Mouse (Mus musculus) cerebellum, postnatal 25 days (tissue): ENCODE measurements around the gene Ghitm.
"Not testable (repeated sequence)": the region's sequence is repeated elsewhere in the genome, so short reads cannot be mapped to it uniquely, and the experiment has no call there.

Experiments used
- DNase-seq, 2 experiments: peaks; one replicate each; pipeline ENCODE4 v3.0.0; 2021; ENCODE audit warnings: mixed read lengths in 2 of 2

The Ghitm gene

DNA sequence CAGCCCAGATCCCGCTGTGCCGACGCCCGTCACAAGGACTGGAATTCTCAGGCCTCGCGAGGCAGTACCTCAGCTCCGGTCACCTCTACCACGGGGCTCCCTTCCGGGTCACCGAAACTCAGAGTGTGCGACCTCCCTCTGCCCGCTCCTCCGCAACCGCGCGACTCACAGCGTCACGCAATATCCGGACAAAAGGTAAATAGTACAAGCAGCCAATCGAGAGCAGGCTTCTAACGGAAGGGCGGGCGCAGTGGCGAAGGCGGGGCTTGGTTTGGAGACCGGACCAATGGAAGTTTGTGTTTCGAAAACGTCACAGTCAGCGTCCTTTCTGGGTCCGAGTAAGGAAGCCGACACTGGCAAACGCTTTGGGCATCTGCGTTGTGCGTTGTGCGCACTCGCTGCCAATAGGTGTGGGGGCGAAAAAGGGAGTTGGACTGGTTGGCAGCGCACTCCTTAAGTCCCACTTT is at the start of gene Ghitm:
Ghitm (minus strand) TSS at position 146 of the 467 bp plus-strand sequence.
- DNase-seq, result peak; percentile 97

DNA sequence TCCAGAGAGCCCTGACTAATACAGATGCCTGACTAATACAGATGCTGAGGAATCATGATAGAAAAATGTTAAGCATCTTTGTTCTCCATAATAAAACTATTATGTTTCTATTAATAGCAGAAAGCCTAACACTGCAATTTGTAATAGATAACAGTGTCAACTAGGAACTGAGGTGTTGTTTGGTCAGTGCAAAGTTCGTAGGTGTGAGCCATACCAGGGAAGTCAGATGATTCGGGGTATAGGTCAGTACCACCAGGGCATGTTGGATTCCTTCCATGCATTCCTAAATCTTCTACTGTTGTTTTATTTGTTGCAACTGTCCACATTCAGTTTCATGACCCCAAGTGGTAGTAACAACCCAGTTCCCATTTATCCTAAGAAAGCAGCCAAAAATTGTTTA is 49.8 kb upstream of the Ghitm start:
- DNase-seq, result no peak

DNA sequence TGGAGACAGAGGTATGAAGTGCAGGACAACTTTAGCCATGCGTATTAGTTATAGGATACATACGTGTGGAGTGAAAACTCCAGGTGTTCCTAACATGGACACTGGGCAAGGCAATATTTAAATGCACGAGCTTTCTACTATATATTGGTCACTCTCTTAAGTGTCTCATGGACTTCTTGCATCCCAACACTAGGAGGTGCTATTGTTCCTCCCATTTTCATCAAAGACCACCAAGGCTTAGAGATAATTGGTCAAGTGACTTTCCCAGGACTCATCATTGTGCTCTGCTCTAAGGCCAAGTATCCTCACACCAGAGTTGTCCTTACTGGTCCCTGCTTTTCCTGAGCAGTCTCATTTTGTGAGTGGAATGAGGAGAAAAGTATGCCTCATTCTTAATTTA is 39.4 kb upstream of the Ghitm start:
- no peak for DNase-seq

GRCm38 (mm10) chr14:37165266-37165926 is 30.3 kb upstream of the Ghitm start:
- peak in 1 of 2 experiments; percentile 18 for DNase-seq

DNA sequence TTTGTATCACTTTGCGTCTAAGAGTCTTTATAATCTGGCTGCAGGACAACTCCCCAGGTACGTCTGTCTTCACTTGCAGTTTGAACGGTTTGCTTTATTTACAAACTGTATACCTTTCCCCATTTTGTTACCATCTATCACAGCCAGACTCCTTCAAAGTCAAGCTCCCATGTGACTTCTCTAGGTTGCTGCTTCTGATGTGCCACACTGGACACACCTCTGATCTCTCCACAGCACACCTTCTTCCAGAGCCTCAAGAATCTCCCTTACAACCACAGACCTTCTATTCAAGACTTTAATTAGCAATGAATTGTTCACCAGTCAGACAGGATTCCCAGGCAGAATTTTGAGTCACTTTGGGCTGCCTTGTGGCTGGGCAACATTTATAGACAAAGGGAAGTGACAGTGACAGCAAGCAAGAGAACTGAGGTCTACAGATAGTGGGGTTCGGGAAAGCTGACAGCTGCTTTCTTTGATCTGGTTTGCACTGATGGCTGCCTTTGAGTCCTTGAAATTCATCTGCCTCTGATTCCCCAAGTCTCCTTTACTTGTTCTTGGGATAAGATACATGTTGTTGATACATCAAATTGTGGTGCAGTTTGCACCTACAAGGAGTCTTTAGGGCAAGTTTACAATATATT is 29.4 kb upstream of the Ghitm start:
- DNase-seq, result no peak

DNA sequence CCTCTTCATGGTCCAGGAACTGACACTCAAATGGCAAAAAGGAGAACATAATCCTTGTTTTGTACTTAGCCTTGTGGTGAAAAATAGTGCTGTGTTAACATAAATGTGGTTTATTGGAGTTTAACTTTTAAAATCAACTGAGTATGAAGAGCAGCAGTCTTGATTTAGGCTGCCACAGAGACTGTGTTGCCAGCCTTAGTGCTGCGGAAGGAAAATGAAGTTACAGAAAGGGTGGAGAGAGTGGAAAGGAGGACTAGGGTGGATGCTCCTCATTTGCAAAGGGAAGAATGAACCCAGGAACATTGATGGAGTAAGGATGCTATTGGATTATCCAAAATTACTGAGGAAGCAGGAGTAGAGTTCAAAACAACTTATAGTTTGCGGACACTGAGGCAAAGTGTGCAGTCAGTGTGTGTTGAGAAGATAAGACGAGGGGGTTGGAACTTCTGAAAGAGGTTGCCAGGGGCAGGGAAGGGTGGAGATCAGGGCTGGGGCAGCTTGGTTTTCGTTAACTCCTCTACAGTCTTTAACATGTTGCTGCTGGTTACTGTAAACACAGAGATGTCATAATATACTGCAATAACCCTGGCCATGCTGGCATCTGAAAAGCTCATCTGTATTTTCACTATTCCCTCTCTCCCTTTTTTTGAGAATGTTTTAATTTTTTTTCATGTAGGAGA is 28.3 kb upstream of the Ghitm start:
- no peak for DNase-seq

- no peak for DNase-seq
Observed at GRCm38 (mm10) chr14:37154391-37154790, 19.3 kb upstream of the Ghitm start.

GRCm38 (mm10) chr14:37139051-37139710 is 4.1 kb upstream of the Ghitm start:
- DNase-seq, result no peak

DNA sequence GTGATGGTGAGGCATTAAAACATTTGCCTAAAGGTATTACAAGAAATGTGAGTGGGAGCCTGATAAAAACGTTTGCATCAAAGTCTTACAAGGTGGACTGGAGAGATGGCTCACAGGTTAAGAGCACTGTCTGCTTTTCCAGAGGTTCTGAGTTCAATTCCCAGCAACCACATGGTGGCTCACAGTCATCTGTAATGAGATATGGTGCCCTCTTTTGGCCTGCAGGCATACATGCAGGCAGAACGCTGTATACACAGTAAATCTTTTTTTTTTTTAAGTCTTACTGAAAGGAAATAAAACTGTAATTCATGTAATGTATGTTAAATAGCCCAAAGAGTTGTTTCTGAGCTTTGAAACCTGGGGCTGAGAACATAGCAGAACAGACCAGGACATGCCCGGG is 2.5 kb upstream of the Ghitm start:
- DNase-seq, result not testable (repeated sequence)

GRCm38 (mm10) chr14:37136110-37136509 is 1.0 kb upstream of the Ghitm start:
- no peak for DNase-seq

DNA sequence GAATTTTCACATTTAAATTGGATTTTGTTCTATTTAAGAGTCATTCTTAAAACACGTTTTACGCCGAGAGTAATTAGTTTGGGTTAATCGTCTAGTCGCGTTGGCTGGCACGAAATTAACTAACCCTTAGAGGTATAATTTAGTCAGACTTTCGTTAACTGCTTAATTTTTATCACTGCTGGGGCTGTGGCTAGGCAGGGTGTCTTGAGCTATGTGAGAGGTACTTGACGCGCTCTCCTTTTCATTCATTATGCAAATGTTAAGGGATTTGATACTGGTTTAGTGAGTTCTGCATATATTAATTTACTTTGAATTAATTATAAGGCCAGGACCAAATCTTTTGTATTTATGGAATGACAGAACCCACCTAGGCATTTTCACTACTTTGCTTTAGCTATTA is 599 bp upstream of the Ghitm start:
- no peak for DNase-seq

- DNase-seq, result no peak
Observed at GRCm38 (mm10) chr14:37134304-37135126, 557 bp downstream of the Ghitm start.

DNA sequence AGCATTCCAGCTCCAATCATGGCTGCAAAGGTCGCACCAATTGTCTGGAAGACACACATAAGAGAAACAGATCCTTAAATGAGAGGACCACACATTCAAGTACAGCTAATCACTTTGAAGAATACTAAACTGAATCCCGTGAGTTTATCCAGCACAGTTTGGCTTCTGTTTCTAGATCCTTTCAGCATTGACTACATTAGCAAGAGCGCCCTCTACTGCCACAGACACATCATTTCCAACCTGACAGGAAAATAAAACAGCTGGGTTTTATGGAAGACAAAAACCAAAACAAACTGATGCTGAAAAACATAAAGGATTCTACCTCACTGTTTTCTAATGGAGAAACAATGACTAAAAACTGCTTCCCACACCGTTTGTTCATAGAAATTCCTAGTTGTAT is 7.4 kb downstream of the Ghitm start:
- peak in 1 of 2 experiments; percentile 59 for DNase-seq

DNA sequence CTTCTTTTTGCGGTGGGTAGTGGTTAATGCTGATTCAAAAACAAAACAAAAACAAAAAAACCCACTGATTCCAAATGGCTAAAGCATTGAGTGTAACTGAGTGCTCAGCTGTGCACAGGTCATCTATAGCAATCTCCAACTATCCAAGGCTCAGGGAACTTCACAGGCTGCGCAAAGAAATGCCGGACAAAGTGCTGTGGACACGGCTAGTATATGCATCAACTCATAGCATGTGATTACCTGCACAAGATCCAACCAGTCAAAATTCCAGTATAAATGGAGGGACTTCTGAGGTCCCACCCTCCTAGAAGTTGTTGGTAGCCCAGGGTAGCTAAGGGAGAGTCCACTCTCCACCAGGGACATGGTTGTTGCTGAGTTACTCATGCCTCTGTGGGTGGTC is 15.8 kb downstream of the Ghitm start:
- no peak for DNase-seq

DNA sequence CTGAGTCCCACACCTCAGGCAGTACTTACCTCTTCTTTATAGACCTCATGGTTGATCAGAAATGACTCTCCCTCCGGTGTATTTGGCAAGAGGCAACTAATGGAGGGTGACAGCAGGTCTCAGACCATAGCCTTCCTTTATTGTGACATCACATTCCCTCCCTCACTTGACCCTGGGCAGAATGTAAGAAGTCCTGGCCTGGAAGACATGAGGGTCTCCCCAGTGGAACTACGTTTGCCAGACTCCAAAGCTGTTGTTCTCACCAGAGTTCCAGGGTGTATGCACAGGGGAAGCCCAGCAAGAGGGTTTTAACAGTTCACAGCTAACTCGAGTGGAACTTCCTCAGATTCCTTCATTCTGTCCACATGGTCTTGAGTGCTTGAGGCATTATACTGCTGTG is 21.1 kb downstream of the Ghitm start, which contains the start of gene 2610528A11Rik:
2610528A11Rik (minus strand) TSS at position 101 of the 400 bp plus-strand sequence.
- DNase-seq, result no peak

DNA sequence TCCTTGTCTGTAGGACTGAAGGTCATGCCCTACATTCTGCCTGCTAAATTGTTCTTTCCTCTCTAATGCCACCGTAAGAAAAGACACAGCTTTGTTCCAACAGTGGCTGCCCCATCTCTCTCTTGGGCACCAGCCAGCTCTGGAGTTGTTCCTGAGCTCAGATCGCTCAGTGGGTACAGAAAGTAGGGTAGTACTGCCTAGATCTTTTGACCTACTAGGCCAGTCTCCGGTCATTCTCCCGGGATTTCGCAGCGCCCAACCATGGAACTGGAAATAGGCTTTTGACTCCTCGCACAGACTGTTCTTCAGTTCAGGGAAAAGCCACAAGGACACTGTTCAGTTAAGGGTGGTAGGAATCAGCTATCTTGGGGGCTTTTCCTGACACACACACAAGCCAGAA is 22.1 kb downstream of the Ghitm start:
- DNase-seq, result peak in 1 of 2 experiments; percentile 38

- DNase-seq, result no peak
Observed at GRCm38 (mm10) chr14:37111371-37111770, 23.7 kb downstream of the Ghitm start.

DNA sequence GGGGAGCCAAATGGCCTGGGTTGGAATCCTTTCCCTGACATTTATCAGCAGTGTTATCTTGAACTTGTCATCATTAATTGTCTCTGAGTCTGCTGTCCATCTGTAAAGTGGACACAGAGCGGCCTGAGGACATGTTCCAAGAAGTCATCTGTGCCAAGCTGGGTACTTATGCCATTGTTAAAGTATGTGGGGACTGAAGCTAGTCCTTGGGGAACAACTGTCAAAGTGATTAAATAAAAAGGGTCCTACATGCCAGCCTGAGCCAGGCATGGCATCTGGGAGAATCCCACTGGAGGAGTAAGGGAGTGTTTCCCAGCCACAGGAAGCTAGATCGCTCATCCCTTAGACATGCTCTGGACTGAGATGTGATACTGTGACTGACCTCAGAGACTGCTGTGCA is 24.6 kb downstream of the Ghitm start:
- no peak for DNase-seq

- no peak for DNase-seq
Observed at GRCm38 (mm10) chr14:37109975-37110374, 25.1 kb downstream of the Ghitm start.

DNA sequence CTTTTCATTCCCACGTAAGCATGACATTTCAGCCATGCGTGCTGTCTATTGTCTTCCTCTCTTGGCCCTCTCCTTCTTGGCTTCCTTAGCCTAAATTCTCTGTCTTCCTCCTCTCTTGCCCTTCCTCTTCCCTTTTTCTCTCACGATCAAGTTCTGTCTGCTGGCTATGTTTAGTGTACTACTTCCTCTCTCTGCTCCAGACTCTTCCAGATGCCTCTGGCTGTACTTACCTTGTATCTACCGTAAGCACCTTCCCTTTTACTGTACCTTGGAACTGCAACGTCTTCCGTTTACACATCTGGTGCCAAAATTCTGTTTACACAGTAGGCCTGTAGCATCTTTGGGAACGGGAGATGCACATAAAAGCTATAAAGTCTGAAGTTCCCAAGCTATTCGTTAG is 25.6 kb downstream of the Ghitm start:
- DNase-seq, result no peak

DNA sequence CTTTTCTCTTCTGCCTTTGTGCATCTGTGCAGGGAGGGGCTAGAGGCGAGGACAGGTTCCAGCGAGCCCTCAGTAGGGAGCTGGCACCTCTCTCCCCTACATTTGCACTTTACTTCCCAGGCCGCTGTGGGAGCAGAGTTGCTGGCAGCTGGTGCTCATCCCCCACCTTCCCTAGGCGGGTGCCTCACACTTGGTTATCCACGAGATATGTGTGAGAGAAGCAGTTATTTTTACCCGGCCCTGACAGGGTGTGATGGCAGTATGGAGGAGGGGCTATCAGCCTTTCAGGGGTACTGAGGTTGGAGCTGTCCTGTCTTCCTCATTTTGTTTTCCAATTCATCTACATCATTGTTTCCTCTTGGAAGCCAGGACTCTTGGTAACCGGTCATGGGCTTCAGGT is 29.2 kb downstream of the Ghitm start:
- peak in 1 of 2 experiments; percentile 20 for DNase-seq

DNA sequence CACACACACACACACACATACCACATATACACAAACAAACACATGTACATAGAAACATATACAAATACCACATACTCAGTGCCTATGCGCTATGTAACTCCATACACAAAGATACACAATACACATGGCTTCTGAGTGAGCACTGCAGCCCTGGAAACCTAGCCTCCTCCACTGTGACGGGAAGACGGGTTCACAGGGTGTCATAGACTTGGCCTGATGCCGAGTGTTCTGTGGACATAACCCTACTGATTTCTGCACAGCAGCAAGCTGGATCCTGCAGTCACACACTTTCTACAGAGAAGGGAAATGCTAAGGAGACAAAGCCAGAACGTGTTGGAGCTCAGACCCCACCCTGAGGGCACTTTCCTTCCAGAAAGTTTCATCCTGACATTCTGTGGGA is 30.3 kb downstream of the Ghitm start:
- DNase-seq, result no peak
